Mouse (Mus musculus) CH12.LX (cell line): ENCODE data around the gene Npl. TPM values are rescaled to one million over a fixed set of nuclear protein-coding genes. Genes with fewer than 3 reads are reported as not detected.

Experiments used
- DNase-seq: peaks from one replicate; pipeline ENCODE4 v3.0.0-alpha.2; 2013; ENCODE audit errors: extremely low read depth
- H3K27ac ChIP-seq: 2 replicates; pipeline ENCODE4 v1.5.1; 2012; ENCODE audit warnings: low read depth, mild to moderate bottlenecking, control low read depth, moderate library complexity; ENCODE audit not compliant: insufficient read depth
- H3K27me3 ChIP-seq: replicated peaks from 2 replicates; pipeline ENCODE3; 2012; ENCODE audit warnings: inconsistent platforms
- H3K36me3 ChIP-seq, 2 experiments: replicated peaks in 1 of 2; 2 replicates each; pipeline versions ENCODE3 to v1.6.1; 2012; ENCODE audit warnings: inconsistent platforms in 1 of 2, low read length in 1 of 2, mild to moderate bottlenecking in 1 of 2, mixed read lengths in 1 of 2, moderate library complexity in 1 of 2; ENCODE audit not compliant: control insufficient read depth in 1 of 2, insufficient read depth in 1 of 2
- H3K4me1 ChIP-seq, 2 experiments: 2 replicates each; pipeline ENCODE4 v1.6.1; 2012; ENCODE audit warnings: inconsistent platforms in 1 of 2, moderate library complexity in 1 of 2; ENCODE audit not compliant: insufficient read depth in 2 of 2, control insufficient read depth in 1 of 2
- H3K4me2 ChIP-seq: 2 replicates; pipeline ENCODE4 v1.6.1; 2012; ENCODE audit warnings: low read depth, mild to moderate bottlenecking, control low read depth; ENCODE audit not compliant: poor library complexity, insufficient read depth, severe bottlenecking
- H3K4me3 ChIP-seq, 3 experiments: fragments of 150-350 bp in 1 of 3; sonication (generic) in 1 of 3; replicated peaks in 1 of 3; 2 replicates each; pipeline versions ENCODE3 to v1.5.1; 2011 to 2012; ENCODE audit warnings: low read depth in 2 of 3, low read length in 2 of 3, mild to moderate bottlenecking in 2 of 3, moderate library complexity in 2 of 3, control low read depth in 1 of 3, improper control_type of control experiment in 1 of 3, inconsistent platforms in 1 of 3, mixed read lengths in 1 of 3; ENCODE audit not compliant: poor library complexity in 1 of 3
- H3K79me2 ChIP-seq: replicated peaks from 2 replicates; pipeline ENCODE4 v1.6.1; 2012; ENCODE audit warnings: mild to moderate bottlenecking, moderate library complexity; ENCODE audit not compliant: control insufficient read depth, poor library complexity, insufficient read depth, severe bottlenecking; ENCODE audit errors: extremely low read depth
- H3K9ac ChIP-seq: 2 replicates; pipeline ENCODE4 v1.6.1; 2012; ENCODE audit warnings: low read depth, mild to moderate bottlenecking, control low read depth, moderate library complexity; ENCODE audit not compliant: insufficient read depth
- H3K9me3 ChIP-seq: replicated peaks from 2 replicates; pipeline ENCODE3; 2012; ENCODE audit warnings: low read length, inconsistent platforms, mixed read lengths
- CHD2 ChIP-seq: IDR thresholded peaks from 2 replicates; pipeline ENCODE4 v1.6.1; 2011; ENCODE audit warnings: low read length, improper control_type of control experiment
- CTCF ChIP-seq, 2 experiments: IDR thresholded peaks in 1 of 2; conservative IDR thresholded peaks in 1 of 2; 2 replicates each; pipeline ENCODE4 v1.5.1; 2011 to 2012; ENCODE audit warnings: low read depth in 2 of 2, low read length in 2 of 2, improper control_type of control experiment in 1 of 2, inconsistent platforms in 1 of 2, mild to moderate bottlenecking in 1 of 2, moderate library complexity in 1 of 2
- JUN ChIP-seq: IDR thresholded peaks from 2 replicates; pipeline ENCODE4 v1.6.1; 2011; ENCODE audit warnings: low read depth, mild to moderate bottlenecking, low read length, improper control_type of control experiment, moderate library complexity; ENCODE audit not compliant: insufficient read depth
- KAT2A ChIP-seq: IDR thresholded peaks from 2 replicates; pipeline ENCODE4 v1.6.1; 2012; ENCODE audit warnings: low read length, improper control_type of control experiment, inconsistent platforms; ENCODE audit not compliant: insufficient replicate concordance
- MAFK ChIP-seq: IDR thresholded peaks from 2 replicates; pipeline ENCODE4 v1.6.1; 2011; ENCODE audit warnings: low read length, improper control_type of control experiment; ENCODE audit not compliant: insufficient replicate concordance
- MAX ChIP-seq: IDR thresholded peaks from 2 replicates; pipeline ENCODE4 v1.6.1; 2011; ENCODE audit warnings: low read length, improper control_type of control experiment
- MYC ChIP-seq: IDR thresholded peaks from 2 replicates; pipeline ENCODE4 v1.6.1; 2011; ENCODE audit warnings: low read depth, mild to moderate bottlenecking, improper control_type of control experiment, low read length
- NELFE ChIP-seq: IDR thresholded peaks from 2 replicates; pipeline ENCODE4 v1.6.1; 2011; ENCODE audit warnings: low read depth, low read length, improper control_type of control experiment
- NRF1 ChIP-seq: IDR thresholded peaks from 2 replicates; pipeline ENCODE4 v1.6.1; 2014; ENCODE audit warnings: low read depth, mild to moderate bottlenecking, inconsistent platforms, low read length, improper control_type of control experiment, moderate library complexity
- RAD21 ChIP-seq: IDR thresholded peaks from 2 replicates; pipeline ENCODE4 v1.6.1; 2011; ENCODE audit warnings: low read depth, mild to moderate bottlenecking, low read length, improper control_type of control experiment, moderate library complexity
- SMC3 ChIP-seq: IDR thresholded peaks from 2 replicates; pipeline ENCODE4 v1.6.1; 2011; ENCODE audit warnings: low read depth, low read length, improper control_type of control experiment
- TBP ChIP-seq: conservative IDR thresholded peaks from 2 replicates; pipeline ENCODE4 v1.6.1; 2011; ENCODE audit warnings: low read depth, low read length, improper control_type of control experiment
- TCF12 ChIP-seq: IDR thresholded peaks from 2 replicates; pipeline ENCODE4 v1.6.1; 2014; ENCODE audit warnings: low read depth, mild to moderate bottlenecking, inconsistent platforms, low read length, improper control_type of control experiment
- UBTF ChIP-seq: IDR thresholded peaks from 2 replicates; pipeline ENCODE4 v1.6.1; 2012; ENCODE audit warnings: low read depth, mild to moderate bottlenecking, inconsistent platforms, low read length, improper control_type of control experiment, moderate library complexity
- ZC3H11A ChIP-seq: IDR thresholded peaks from 2 replicates; pipeline ENCODE4 v1.6.1; 2012; ENCODE audit warnings: low read depth, mild to moderate bottlenecking, inconsistent platforms, low read length, improper control_type of control experiment
- ZMIZ1 ChIP-seq: IDR thresholded peaks from 2 replicates; pipeline ENCODE4 v1.6.1; 2012; ENCODE audit warnings: low read depth, mild to moderate bottlenecking, inconsistent platforms, low read length, improper control_type of control experiment
- dilution Hi-C: fragments of 300-500 bp; cut with MboI; formaldehyde crosslinking; loops from 2 replicates; pipeline ENCODE4 v1.14.3; 2020; ENCODE audit warnings: low sequenced_read_pairs; ENCODE audit not compliant: extremely low pct_unique_long_range_greater_than_20kb, extremely low pct_ligation_motif_present
- in situ Hi-C: fragments of 300-500 bp; cut with MboI; formaldehyde crosslinking; loops from 3 replicates; pipeline ENCODE4 v1.14.3; 2019; ENCODE audit warnings: low sequenced_read_pairs, low pct_ligation_motif_present, low pct_unique_long_range_greater_than_20kb, mixed read lengths
- polyA plus RNA-seq: library from polyadenylated mRNA; unstranded; fragments of >175 nt; gene quantifications from 2 replicates; pipeline ENCODE4 v1.2.1, GENCODE M21; 2012; ENCODE audit warnings: low read depth; ENCODE audit not compliant: insufficient read length
- total RNA-seq, 2 experiments: library from RNA; depleted of rRNA; stranded (reverse); fragments of 300-350 nt in 1 of 2; fragments of >200 nt in 1 of 2; gene quantifications; 2 replicates each; pipeline ENCODE4 v1.2.3; 2012 to 2014

The Npl gene
- total and polyA plus RNA-seq, 3 experiments = 0.08 TPM; not detected in 2

GRCm38 (mm10) chr1:153556896-153557295, 7.1 kb upstream of the Npl start:
- no peaks in the 10 kb centered on the region for H3K9me3 ChIP-seq
- H3K27ac ChIP-seq = no peak overlapping the region
- dilution Hi-C loops = no loop called here
- H3K79me2 ChIP-seq = no peaks in the 10 kb centered on the region
- no peaks in the 10 kb centered on the region for H3K36me3 ChIP-seq
- TF ChIP-seq NELFE = 0 out of 2 replicates have a peak, but pooled peaks have one; percentile 20
- TF ChIP-seq CTCF (conservative IDR thresholded peaks at IDR 0.05 in 1 of 2, IDR thresholded peaks at IDR 0.05 in 1 of 2; ENCODE audit: low read depth in 2 of 2, low read length in 2 of 2) = peak; percentile 92 to 96
- TF ChIP-seq TBP = no peak
- TF ChIP-seq ZC3H11A = peak; percentile 86
- TF ChIP-seq MAX = no peak
- TF ChIP-seq CHD2 = no peak
- peak; percentile 88 for TF ChIP-seq RAD21
- TF ChIP-seq MYC = peak; percentile 49; the same call in 1 of the 2 replicates
- 0 out of 2 replicates have a peak, but pooled peaks have one; percentile 15 for TF ChIP-seq TCF12
- no peak for TF ChIP-seq ZMIZ1
- no peak for TF ChIP-seq KAT2A
- TF ChIP-seq JUN = no peak
- TF ChIP-seq NRF1 = peak; percentile 58
- TF ChIP-seq SMC3 = peak; percentile 93
- peak; percentile 35 for DNase-seq
- peaks cover 3 to 8% of the 10 kb centered on the region in 2 experiments; a peak in 3 of 4 replicates for H3K4me1 ChIP-seq
- no peak overlapping the region for H3K9ac ChIP-seq
- no peak overlapping the region for H3K4me2 ChIP-seq
- in situ Hi-C loops = loop anchor here (5.0 kb wide), 2 partner anchors 190 to 250 kb away; partner anchors contain the start of gene Rnasel
- H3K27me3 ChIP-seq = no peaks in the 10 kb centered on the region
- H3K4me3 ChIP-seq = no peak overlapping the region

- H3K27me3 ChIP-seq = no peaks in the 10 kb centered on the region
- no peak for DNase-seq
- no peaks in the 10 kb centered on the region for H3K36me3 ChIP-seq
- H3K4me1 ChIP-seq = peaks cover 3 to 8% of the 10 kb centered on the region in 2 experiments; a peak in 3 of 4 replicates
- dilution Hi-C loops = no loop called here
- no peaks in the 10 kb centered on the region for H3K9me3 ChIP-seq
- TF ChIP-seq UBTF = no peak
- TF ChIP-seq MAFK = no peak
- no peak for TF ChIP-seq MYC
- TF ChIP-seq, all 38 proteins: peak for 0
- H3K27ac ChIP-seq = no peak overlapping the region
- H3K79me2 ChIP-seq = no peaks in the 10 kb centered on the region
- H3K4me3 ChIP-seq = no peak overlapping the region
- H3K4me2 ChIP-seq = no peak overlapping the region
- H3K9ac ChIP-seq = no peak overlapping the region
- in situ Hi-C loops = loop anchor here (5.0 kb wide), 2 partner anchors 191 to 251 kb away; partner anchors contain the start of gene Rnasel
Measured at GRCm38 (mm10) chr1:153556202-153556601, 6.4 kb upstream of the Npl start.
